Mouse (Mus musculus) embryo, embryonic 11.5 days (tissue): ENCODE results near the gene Grin2a.

Experiments used
- DNase-seq: peaks from one replicate; pipeline ENCODE4 v3.0.0-alpha.2; 2012; ENCODE audit warnings: low read depth, low spot score

Grin2a gene

GRCm38 (mm10) chr16:9972705-9973104 lies 22.7 kb downstream of the Grin2a start:
- no peak for DNase-seq

GRCm38 (mm10) chr16:9964469-9964868 lies 30.9 kb downstream of the Grin2a start:
- DNase-seq, result no peak

- DNase-seq, result no peak
These were observed 32.9 kb downstream of the Grin2a start for GRCm38 (mm10) chr16:9962482-9962881.

GRCm38 (mm10) chr16:9959340-9959739 lies 36.0 kb downstream of the Grin2a start:
- no peak for DNase-seq

- no peak for DNase-seq
These were observed 41.1 kb downstream of the Grin2a start for GRCm38 (mm10) chr16:9954266-9954665.

- no peak for DNase-seq
These were observed 41.9 kb downstream of the Grin2a start for GRCm38 (mm10) chr16:9953396-9953831.

- DNase-seq, result no peak
These were observed 46.1 kb downstream of the Grin2a start for GRCm38 (mm10) chr16:9949250-9949649.

- DNase-seq, result no peak
These were observed 47.9 kb downstream of the Grin2a start for GRCm38 (mm10) chr16:9947430-9947829.

GRCm38 (mm10) chr16:9944836-9945235 lies 50.5 kb downstream of the Grin2a start:
- no peak for DNase-seq

GRCm38 (mm10) chr16:9941306-9941930 lies 53.9 kb downstream of the Grin2a start:
- no peak for DNase-seq

GRCm38 (mm10) chr16:9940716-9941115 lies 54.6 kb downstream of the Grin2a start:
- DNase-seq, result no peak

- no peak for DNase-seq
These were observed 84.7 kb downstream of the Grin2a start for GRCm38 (mm10) chr16:9910672-9911071.

- DNase-seq, result no peak
These were observed 86.1 kb downstream of the Grin2a start for GRCm38 (mm10) chr16:9909225-9909624.

GRCm38 (mm10) chr16:9904443-9904842 lies 90.9 kb downstream of the Grin2a start:
- no peak for DNase-seq

GRCm38 (mm10) chr16:9902680-9903463 lies 92.5 kb downstream of the Grin2a start:
- DNase-seq, result no peak

GRCm38 (mm10) chr16:9901433-9901832 lies 93.9 kb downstream of the Grin2a start:
- no peak for DNase-seq

GRCm38 (mm10) chr16:9900996-9901395 lies 94.4 kb downstream of the Grin2a start:
- DNase-seq, result no peak

GRCm38 (mm10) chr16:9900196-9900595 lies 95.2 kb downstream of the Grin2a start:
- no peak for DNase-seq

- no peak for DNase-seq
These were observed 96.2 kb downstream of the Grin2a start for GRCm38 (mm10) chr16:9899176-9899575.

GRCm38 (mm10) chr16:9895581-9895980 lies 99.8 kb downstream of the Grin2a start:
- DNase-seq, result no peak

GRCm38 (mm10) chr16:9886155-9886554 lies 109.2 kb downstream of the Grin2a start:
- DNase-seq, result no peak

- no peak for DNase-seq
These were observed 111.2 kb downstream of the Grin2a start for GRCm38 (mm10) chr16:9884141-9884540.

- DNase-seq, result no peak
These were observed 112.9 kb downstream of the Grin2a start for GRCm38 (mm10) chr16:9882420-9882819.
